Mouse (Mus musculus): ENCODE measurements around the gene Ccdc141.

GRCm38 (mm10) chr2:77074373-77074772 lies 96.1 kb downstream of the Ccdc141 start:
- TF ChIP-seq CTCF (IDR thresholded peaks at IDR 0.05; ENCODE audit: low read depth): no peak
- TF ChIP-seq EP300 (IDR thresholded peaks at IDR 0.05; ENCODE audit: low read depth): no peak

Data from liver, postnatal 0 days (tissue).